Mouse (Mus musculus) embryonic facial prominence, embryonic 13.5 days (tissue): ENCODE results near the gene Irak4. TPM values are rescaled to one million over a fixed set of nuclear protein-coding genes. Genes with fewer than 3 reads are reported as not detected.

ENCODE experiments used
- ATAC-seq: fragments of 200-750 bp; cut with Nextera tagmentation; 2 replicates; pipeline ENCODE4 v1.8.0; 2017; ENCODE audit warnings: low read depth; ENCODE audit not compliant: insufficient number of reproducible peaks, insufficient read depth, low FRiP score, low TSS enrichment
- H3K27ac ChIP-seq: fragments of 300-500 bp; sonication (generic); 2 replicates; pipeline ENCODE4 v1.5.1; 2015; ENCODE audit warnings: moderate library complexity, mild to moderate bottlenecking, inconsistent platforms
- H3K27me3 ChIP-seq: fragments of 300-500 bp; sonication (generic); 2 replicates; pipeline ENCODE4 v1.6.1; 2015; ENCODE audit warnings: mild to moderate bottlenecking, inconsistent platforms
- H3K36me3 ChIP-seq: fragments of 300-500 bp; sonication (generic); 2 replicates; pipeline ENCODE4 v1.6.1; 2015; ENCODE audit warnings: mild to moderate bottlenecking, inconsistent platforms
- H3K4me1 ChIP-seq: fragments of 300-500 bp; sonication (generic); 2 replicates; pipeline ENCODE4 v1.6.1; 2015; ENCODE audit warnings: inconsistent platforms
- H3K4me2 ChIP-seq: fragments of 300-500 bp; sonication (generic); 2 replicates; pipeline ENCODE4 v1.6.1; 2015; ENCODE audit warnings: moderate library complexity, mild to moderate bottlenecking, inconsistent platforms
- H3K4me3 ChIP-seq: fragments of 300-500 bp; sonication (generic); 2 replicates; pipeline ENCODE4 v1.5.1; 2015; ENCODE audit warnings: mild to moderate bottlenecking, inconsistent platforms
- H3K9ac ChIP-seq: fragments of 300-500 bp; sonication (generic); 2 replicates; pipeline ENCODE4 v1.6.1; 2015; ENCODE audit warnings: mild to moderate bottlenecking, inconsistent platforms
- H3K9me3 ChIP-seq: fragments of 300-500 bp; sonication (generic); 2 replicates; pipeline ENCODE4 v1.6.1; 2016; ENCODE audit warnings: inconsistent platforms
- WGBS: fragments of 180-500 bp; shearing (Covaris S2); methylation state at CpG from one replicate; pipeline ENCODE4 v1.1.7; 2015; ENCODE audit warnings: mixed read lengths; 5-methylcytosine and 5-hydroxymethylcytosine counted together
- polyA plus RNA-seq: library from polyadenylated mRNA; unstranded; fragments of >200 nt; fragmentation: Nextera tagmentation; extraction: Ambion mirVana; gene quantifications from 2 replicates; pipeline ENCODE4 v1.2.1, GENCODE M21; 2015

Irak4 gene
- polyA plus RNA-seq, 1 experiment from 2014 or later, result 5.0 TPM

DNA sequence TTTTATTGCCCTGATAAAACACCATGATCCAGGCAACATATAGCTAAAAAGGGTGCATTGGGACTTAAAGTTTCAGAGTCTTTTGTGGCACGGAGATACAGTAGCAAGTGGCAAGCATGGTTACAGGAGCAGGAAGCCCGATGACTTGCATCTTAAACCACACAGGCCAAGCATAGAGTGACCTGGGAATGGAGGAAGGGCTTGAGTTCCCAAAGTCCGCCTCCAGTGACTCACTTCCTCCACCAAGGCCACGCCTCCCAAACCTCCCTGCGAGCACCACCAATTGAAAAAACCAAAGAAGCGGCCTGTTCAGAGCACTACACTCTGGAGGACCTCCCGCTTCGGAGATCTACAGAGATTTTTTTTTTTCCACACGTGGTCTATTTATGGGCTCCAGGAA, 22.4 kb downstream of the Irak4 start:
- Histone ChIP-seq H3K4me3 (no peak overlapping the region), H3K9ac (no peak overlapping the region), H3K36me3 (no peaks in the 10 kb centered on the region), H3K9me3 (no peaks in the 10 kb centered on the region), H3K4me2 (no peak overlapping the region), H3K4me1 (no peaks in the 10 kb centered on the region), H3K27ac (no peak overlapping the region), H3K27me3 (no peaks in the 10 kb centered on the region)
- no peak for ATAC-seq
- 89% methylated on average over 9 of the region's 9 CpGs for WGBS

DNA sequence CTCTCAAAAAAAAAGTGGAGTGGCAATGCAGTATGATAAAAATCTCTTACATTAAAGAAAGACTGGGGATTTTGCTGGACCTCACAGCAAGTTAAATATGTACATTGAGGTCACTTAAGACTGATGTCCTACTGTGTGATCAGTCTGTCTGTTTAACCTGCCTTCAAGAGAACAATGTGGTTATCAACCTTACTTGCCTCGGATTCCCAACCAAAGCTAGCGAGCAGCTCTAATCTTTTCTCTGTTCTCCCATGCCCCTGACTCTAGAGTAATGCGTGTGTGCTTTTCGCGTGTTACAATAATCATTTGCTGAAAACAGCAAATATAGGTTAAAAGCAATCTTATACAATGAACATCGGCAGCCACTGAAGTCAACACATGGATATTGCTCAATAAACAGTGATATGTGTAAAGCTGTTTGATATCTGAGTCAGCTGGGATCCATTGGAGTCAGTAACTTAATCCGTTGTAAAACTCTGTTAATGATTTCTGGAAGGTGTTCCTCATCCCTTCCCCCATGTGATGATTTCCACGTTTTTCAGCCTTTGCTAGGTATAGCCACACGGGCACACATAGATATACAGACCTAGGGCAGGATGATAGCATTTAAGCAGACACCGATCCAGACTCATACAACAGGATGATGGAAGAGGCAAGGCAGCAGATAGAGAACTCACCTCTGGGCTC, 25.2 kb downstream of the Irak4 start:
- H3K9ac ChIP-seq, result no peak overlapping the region
- WGBS, result 84% methylated on average over 10 of the region's 10 CpGs
- no peaks in the 10 kb centered on the region for H3K36me3 ChIP-seq
- no peaks in the 10 kb centered on the region for H3K4me1 ChIP-seq
- no peaks in the 10 kb centered on the region for H3K9me3 ChIP-seq
- no peak for ATAC-seq
- no peak overlapping the region for H3K27ac ChIP-seq
- no peak overlapping the region for H3K4me3 ChIP-seq
- H3K4me2 ChIP-seq, result no peak overlapping the region
- no peaks in the 10 kb centered on the region for H3K27me3 ChIP-seq

GRCm38 (mm10) chr15:94571501-94571900, 28.1 kb downstream of the Irak4 start:
- 79% methylated on average over 4 of the region's 4 CpGs for WGBS
- H3K27me3 ChIP-seq, result no peaks in the 10 kb centered on the region
- no peak overlapping the region for H3K9ac ChIP-seq
- H3K9me3 ChIP-seq, result no peaks in the 10 kb centered on the region
- no peaks in the 10 kb centered on the region for H3K36me3 ChIP-seq
- H3K4me3 ChIP-seq, result no peak overlapping the region
- no peak overlapping the region for H3K27ac ChIP-seq
- no peak for ATAC-seq
- H3K4me1 ChIP-seq, result no peaks in the 10 kb centered on the region
- no peak overlapping the region for H3K4me2 ChIP-seq

GRCm38 (mm10) chr15:94572746-94573145, 29.3 kb downstream of the Irak4 start:
- WGBS, result 66% methylated on average over 8 of the region's 8 CpGs
- no peaks in the 10 kb centered on the region for H3K36me3 ChIP-seq
- no peak overlapping the region for H3K27ac ChIP-seq
- ATAC-seq, result no peak
- H3K27me3 ChIP-seq, result no peaks in the 10 kb centered on the region
- H3K9ac ChIP-seq, result no peak overlapping the region
- H3K4me1 ChIP-seq, result no peaks in the 10 kb centered on the region
- H3K4me2 ChIP-seq, result no peak overlapping the region
- H3K9me3 ChIP-seq, result no peaks in the 10 kb centered on the region
- H3K4me3 ChIP-seq, result no peak overlapping the region

DNA sequence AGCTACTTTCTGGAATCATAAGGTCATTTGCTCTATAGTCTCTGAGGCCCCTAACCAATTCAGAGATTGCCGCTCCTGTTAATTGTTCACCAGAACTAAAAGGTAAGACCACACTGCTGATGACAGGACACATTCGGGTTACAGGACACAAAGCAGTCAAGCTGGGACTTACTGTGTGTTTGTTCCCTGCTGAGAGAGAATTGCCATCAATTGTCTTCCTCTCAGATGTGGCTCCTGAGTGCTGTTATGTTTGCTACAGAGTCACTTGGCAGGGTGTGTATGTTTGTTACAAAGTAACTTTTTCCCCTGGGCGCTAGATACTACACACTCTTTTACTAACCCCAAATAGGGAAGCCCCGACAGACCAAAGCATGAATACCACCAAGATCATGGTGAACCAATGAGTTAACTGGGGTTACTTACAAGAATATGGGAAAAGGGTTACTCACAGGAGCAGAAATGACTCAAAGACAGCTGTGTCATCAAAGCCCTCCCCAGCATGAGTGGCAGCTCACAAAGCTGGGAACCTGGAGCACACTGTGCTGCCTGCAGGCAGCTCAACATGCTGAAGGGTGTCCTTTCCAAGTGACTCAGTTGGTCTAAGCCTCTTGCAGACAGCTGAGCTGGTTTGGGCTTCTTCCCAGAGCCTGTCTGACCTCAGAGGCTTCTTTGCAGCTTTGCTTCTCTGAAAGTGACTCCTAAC, 31.3 kb downstream of the Irak4 start:
- peaks cover 12% of the 10 kb centered on the region for H3K36me3 ChIP-seq
- no peaks in the 10 kb centered on the region for H3K27me3 ChIP-seq
- no peak overlapping the region for H3K9ac ChIP-seq
- H3K4me1 ChIP-seq, result no peaks in the 10 kb centered on the region
- WGBS, result 75% methylated on average over 4 of the region's 4 CpGs
- no peak overlapping the region for H3K4me2 ChIP-seq
- H3K4me3 ChIP-seq, result no peak overlapping the region
- H3K9me3 ChIP-seq, result no peaks in the 10 kb centered on the region
- no peak for ATAC-seq
- no peak overlapping the region for H3K27ac ChIP-seq

GRCm38 (mm10) chr15:94582000-94582593, 38.7 kb downstream of the Irak4 start:
- 67% methylated on average over 7 of the region's 7 CpGs for WGBS

GRCm38 (mm10) chr15:94583153-94583552, 39.7 kb downstream of the Irak4 start:
- H3K4me2 ChIP-seq, result no peak overlapping the region
- H3K4me1 ChIP-seq, result peaks cover 6% of the 10 kb centered on the region
- H3K27me3 ChIP-seq, result no peaks in the 10 kb centered on the region
- no peak for ATAC-seq
- no peak overlapping the region for H3K4me3 ChIP-seq
- no peak overlapping the region for H3K9ac ChIP-seq
- no peak overlapping the region for H3K27ac ChIP-seq
- H3K9me3 ChIP-seq, result no peaks in the 10 kb centered on the region
- WGBS, result 72% methylated on average over 10 of the region's 10 CpGs
- peaks cover 67% of the 10 kb centered on the region for H3K36me3 ChIP-seq

More at GRCm38 (mm10) chr15:94582000-94582593, 38.7 kb downstream of the Irak4 start:
- 0 out of 2 replicates have a peak, but pooled peaks cover 2% of the 10 kb centered on the region for H3K4me1 ChIP-seq
- no peak overlapping the region for H3K27ac ChIP-seq
- H3K9ac ChIP-seq, result no peak overlapping the region
- no peaks in the 10 kb centered on the region for H3K9me3 ChIP-seq
- ATAC-seq, result no peak
- H3K4me2 ChIP-seq, result no peak overlapping the region
- no peak overlapping the region for H3K4me3 ChIP-seq
- H3K27me3 ChIP-seq, result no peaks in the 10 kb centered on the region
- H3K36me3 ChIP-seq, result peaks cover 69% of the 10 kb centered on the region

DNA sequence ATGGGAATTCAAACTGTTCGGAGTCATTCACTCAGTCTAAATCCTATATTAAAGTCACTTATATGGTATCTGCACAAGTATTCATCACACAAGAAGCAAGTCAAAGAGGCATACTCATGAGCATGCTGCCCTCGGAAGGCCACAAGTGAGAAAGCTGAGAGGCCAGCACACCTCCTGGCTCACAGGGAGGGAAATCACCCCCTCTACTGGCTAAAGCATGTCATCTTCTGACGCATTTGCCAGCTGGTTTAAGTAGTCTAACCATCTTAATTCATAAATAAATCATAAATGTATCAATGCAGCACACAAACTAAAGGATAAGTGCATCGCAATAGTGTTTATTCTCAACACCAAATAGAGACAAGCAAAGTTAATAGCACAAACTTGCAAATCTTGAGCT, 41.3 kb downstream of the Irak4 start:
- Histone ChIP-seq H3K27ac (no peak overlapping the region), H3K9ac (no peak overlapping the region), H3K27me3 (no peaks in the 10 kb centered on the region), H3K4me2 (no peak overlapping the region), H3K9me3 (no peaks in the 10 kb centered on the region), H3K36me3 (peaks cover 57% of the 10 kb centered on the region), H3K4me1 (peaks cover 10% of the 10 kb centered on the region), H3K4me3 (no peak overlapping the region)
- ATAC-seq, result no peak
- WGBS, result 85% methylated on average over 4 of the region's 4 CpGs

- Histone ChIP-seq H3K4me2 (peak overlapping the region; percentile 75), H3K9ac (no peak overlapping the region; the same call in 1 of the 2 replicates), H3K4me1 (peaks cover 10% of the 10 kb centered on the region), H3K36me3 (peaks cover 30% of the 10 kb centered on the region), H3K27me3 (no peaks in the 10 kb centered on the region), H3K4me3 (peak overlapping the region; percentile 99; the same call in 1 of the 2 replicates), H3K9me3 (no peaks in the 10 kb centered on the region), H3K27ac (no peak overlapping the region)
- no peak for ATAC-seq
- 77% methylated on average over 9 of the region's 9 CpGs for WGBS
Observed at GRCm38 (mm10) chr15:94587826-94588715, 44.6 kb downstream of the Irak4 start.

- H3K4me2 ChIP-seq, result peak within 1 kb of the TSS; percentile 75
- H3K36me3 ChIP-seq, result peaks cover 16% of the 10 kb centered on the region
- no peaks in the 10 kb centered on the region for H3K9me3 ChIP-seq
- no peaks in the 10 kb centered on the region for H3K27me3 ChIP-seq
- under 1% methylated on average over 69 of the region's 70 CpGs for WGBS
- peak within 1 kb of the TSS; percentile 71 for H3K27ac ChIP-seq
- peak; percentile 99 for ATAC-seq
- peaks cover 10% of the 10 kb centered on the region for H3K4me1 ChIP-seq
- peak within 1 kb of the TSS; percentile 99 for H3K4me3 ChIP-seq
- peak within 1 kb of the TSS; percentile 95 for H3K9ac ChIP-seq
Observed at GRCm38 (mm10) chr15:94589219-94590075, 46.0 kb downstream of the Irak4 start, which contains the start of gene Twf1. Gene Twf1, minus strand, starts transcription at chr15:94589889.
